Mouse (Mus musculus) Patski (cell line): Measurements from ENCODE around the gene Taf10. TPM values are rescaled to one million over a fixed set of nuclear protein-coding genes. Genes with fewer than 3 reads are reported as not detected.
A peak's percentile ranks its signal among the peaks of the same experiment; 100 is the strongest.

Experiments used
- ATAC-seq: fragments of 100-300 bp; one replicate; pipeline ENCODE4 v1.8.0; 2021
- CTCF ChIA-PET: fragments of 350-600 bp; sonication (Branson Sonifier 250); formaldehyde crosslinking; loops from one replicate; lab custom pipeline; 2022; ENCODE audit warnings: inconsistent platforms; lab: Charles Lee
- POLR2A ChIA-PET: fragments of 350-600 bp; sonication (Branson Sonifier 250); formaldehyde crosslinking; loops from one replicate; lab custom pipeline; 2022; ENCODE audit warnings: antibody characterized with exemption, inconsistent platforms; lab: Charles Lee
- DNase-seq: peaks from one replicate; pipeline ENCODE4 v3.0.0-alpha.2; 2011; ENCODE audit warnings: low read depth, low spot score
- H3K27me3 ChIP-seq: fragments of 371-371 bp; one replicate; pipeline ENCODE4 v1.5.1; 2021
- CTCF ChIP-seq: fragments of 100-300 bp; IDR thresholded peaks from one replicate; pipeline ENCODE4 v1.5.1; 2021
- in situ Hi-C: fragments of 300-500 bp; cut with MboI; formaldehyde crosslinking; loops from 3 replicates; pipeline ENCODE4 v1.11.1; 2018; ENCODE audit warnings: low pct_unique_long_range_greater_than_20kb, mixed read lengths
- polyA plus RNA-seq: library from polyadenylated mRNA; unstranded; gene quantifications from one replicate; pipeline ENCODE4 v1.2.3, GENCODE M21; 2021

The Taf10 gene
- polyA plus RNA-seq = 180 TPM

GRCm38 (mm10) chr7:105743926-105744590, at the start of gene Taf10:
Gene Taf10 (minus strand): TSS chr7:105744361.
- TF ChIP-seq CTCF = no peak
- ChIA-PET CTCF (interaction anchor here (0.9 to 1.8 kb wide), 5 partner anchors 9 to 93 kb away, joined by 3 to 9 read pairs (median 3); partner anchors contain the start of genes Dnhd1 and Mrpl17), POLR2A (interaction anchor here (0.6 kb wide), 1 partner anchor 12 kb away, joined by 5 read pairs; no protein-coding TSS in a partner anchor)
- in situ Hi-C loops = no loop called here
- H3K27me3 ChIP-seq = no peaks in the 10 kb centered on the region
- DNase-seq = no peak
- ATAC-seq = peak; percentile 98

- in situ Hi-C loops = no loop called here
- POLR2A ChIA-PET = no interaction called here
- no peak for ATAC-seq
- no peak for TF ChIP-seq CTCF
- no peak for DNase-seq
- CTCF ChIA-PET = interaction anchor here (0.7 to 1.4 kb wide), 2 partner anchors 12 to 14 kb away, joined by 3 to 4 read pairs; no protein-coding TSS in a partner anchor
- peaks cover 22% of the 10 kb centered on the region for H3K27me3 ChIP-seq
These were observed 49.5 kb upstream of the Taf10 start for GRCm38 (mm10) chr7:105793701-105794100.

- ChIA-PET POLR2A (interaction anchor here (0.6 to 0.7 kb wide), 2 partner anchors 10 to 29 kb away, joined by 3 read pairs; no protein-coding TSS in a partner anchor), CTCF (interaction anchor here (0.9 to 1.5 kb wide), 3 partner anchors 9 to 16 kb away, joined by 3 read pairs; no protein-coding TSS in a partner anchor)
- no peak for DNase-seq
- no peak for ATAC-seq
- in situ Hi-C loops = no loop called here
- peaks cover 32% of the 10 kb centered on the region for H3K27me3 ChIP-seq
- TF ChIP-seq CTCF = no peak
These were observed 47.0 kb upstream of the Taf10 start for GRCm38 (mm10) chr7:105791147-105791546.

GRCm38 (mm10) chr7:105787285-105788140, 43.4 kb upstream of the Taf10 start, which contains the start of gene Dchs1:
Gene Dchs1 (minus strand): TSS chr7:105787654.
- H3K27me3 ChIP-seq = peaks cover 42% of the 10 kb centered on the region
- ATAC-seq = no peak
- in situ Hi-C loops = no loop called here
- TF ChIP-seq CTCF = no peak
- POLR2A ChIA-PET = no interaction called here
- CTCF ChIA-PET = no interaction called here
- DNase-seq = no peak

GRCm38 (mm10) chr7:105786506-105787284, 42.5 kb upstream of the Taf10 start:
- peaks cover 34% of the 10 kb centered on the region for H3K27me3 ChIP-seq
- no peak for DNase-seq
- in situ Hi-C loops = no loop called here
- ATAC-seq = no peak
- POLR2A ChIA-PET = no interaction called here
- no peak for TF ChIP-seq CTCF
- CTCF ChIA-PET = no interaction called here

GRCm38 (mm10) chr7:105784556-105784955, 40.4 kb upstream of the Taf10 start:
- H3K27me3 ChIP-seq = peaks cover 29% of the 10 kb centered on the region
- DNase-seq = no peak
- in situ Hi-C loops = no loop called here
- CTCF ChIA-PET = interaction anchor here (0.6 to 1.2 kb wide), 2 partner anchors 36 to 502 kb away, joined by 3 read pairs; no protein-coding TSS in a partner anchor
- POLR2A ChIA-PET = no interaction called here
- TF ChIP-seq CTCF = no peak
- ATAC-seq = no peak

- CTCF ChIA-PET = interaction anchor here (1.2 kb wide), 1 partner anchor 32 kb away, joined by 3 read pairs; the partner anchor contains the start of gene Tpp1
- TF ChIP-seq CTCF = no peak
- ATAC-seq (no peak), DNase-seq (no peak)
- POLR2A ChIA-PET = no interaction called here
- peaks cover 22% of the 10 kb centered on the region for H3K27me3 ChIP-seq
- in situ Hi-C loops = no loop called here
These were observed 39.7 kb upstream of the Taf10 start for GRCm38 (mm10) chr7:105783861-105784260.

GRCm38 (mm10) chr7:105778553-105779265, 34.5 kb upstream of the Taf10 start:
- in situ Hi-C loops = no loop called here
- CTCF ChIA-PET = no interaction called here
- POLR2A ChIA-PET = no interaction called here
- no peak for DNase-seq
- ATAC-seq = no peak
- peaks cover 2% of the 10 kb centered on the region for H3K27me3 ChIP-seq
- no peak for TF ChIP-seq CTCF

GRCm38 (mm10) chr7:105777797-105778552, 33.8 kb upstream of the Taf10 start:
- no peak for ATAC-seq
- no peak for TF ChIP-seq CTCF
- CTCF ChIA-PET = no interaction called here
- DNase-seq = no peak
- POLR2A ChIA-PET = no interaction called here
- in situ Hi-C loops = no loop called here
- no peaks in the 10 kb centered on the region for H3K27me3 ChIP-seq
